Mouse (Mus musculus): Measurements from ENCODE around the gene Tln1. TPM values are rescaled to one million over a fixed set of nuclear protein-coding genes. Genes with fewer than 3 reads are reported as not detected.
"Not testable (repeated sequence)": the region's sequence is repeated elsewhere in the genome, so short reads cannot be mapped to it uniquely, and the experiment has no call there.

Tln1 gene
- total RNA-seq, 2 experiments from 2014 or later = 47.8 to 197 TPM

DNA sequence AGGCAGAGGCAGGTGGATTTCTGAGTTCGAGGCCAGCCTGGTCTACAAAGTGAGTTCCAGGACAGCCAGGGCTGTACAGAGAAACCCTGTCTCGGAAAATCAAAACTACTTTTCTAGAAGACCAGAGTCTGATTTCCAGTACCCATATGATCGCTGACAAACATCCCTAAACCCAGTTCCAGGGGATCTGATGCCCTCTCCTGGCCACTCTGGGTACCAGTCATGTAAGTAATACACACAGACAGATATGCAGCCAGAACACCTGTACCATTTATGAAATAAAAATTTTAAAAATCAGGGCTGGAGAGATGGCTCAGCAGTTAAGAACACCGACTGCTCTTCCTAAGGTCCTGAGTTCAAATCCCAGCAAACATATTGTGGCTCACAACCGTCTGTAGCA, 76.8 kb downstream of the Tln1 start:
- not testable (repeated sequence) for ATAC-seq (replicated peaks; ENCODE audit: low FRiP score, poor library complexity, severe bottlenecking)

DNA sequence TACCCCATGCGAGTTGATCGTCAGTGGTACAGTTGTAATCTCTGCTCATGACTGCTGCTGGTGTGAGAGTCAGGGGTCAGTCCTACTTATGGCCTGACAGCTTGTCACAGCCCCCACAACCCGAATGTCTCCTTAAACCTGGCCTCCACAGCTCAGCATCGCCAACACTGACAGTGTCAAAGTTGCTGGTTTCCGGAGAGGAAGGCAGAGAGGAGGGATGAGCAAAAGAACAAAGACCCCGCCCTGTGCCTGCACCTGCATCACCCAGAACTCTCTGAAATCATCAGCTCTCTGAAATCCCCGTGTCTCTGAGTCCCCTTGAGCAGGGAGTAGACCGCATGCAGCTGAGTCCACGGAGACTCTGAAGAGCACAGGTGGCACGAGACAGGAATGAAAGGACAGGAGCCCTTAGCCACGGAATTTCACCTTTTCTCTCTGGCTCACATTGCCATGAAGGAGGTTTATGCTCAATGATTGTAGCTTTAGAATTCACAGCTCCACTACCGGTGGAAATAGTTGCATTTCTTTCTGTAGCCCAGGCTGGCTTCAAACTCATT, 78.9 kb downstream of the Tln1 start, which contains the start of gene Sit1:
Sit1 (minus strand) TSS at position 200 of the 557 bp plus-strand sequence.
- no peak for ATAC-seq (replicated peaks; ENCODE audit: low FRiP score, poor library complexity, severe bottlenecking)

DNA sequence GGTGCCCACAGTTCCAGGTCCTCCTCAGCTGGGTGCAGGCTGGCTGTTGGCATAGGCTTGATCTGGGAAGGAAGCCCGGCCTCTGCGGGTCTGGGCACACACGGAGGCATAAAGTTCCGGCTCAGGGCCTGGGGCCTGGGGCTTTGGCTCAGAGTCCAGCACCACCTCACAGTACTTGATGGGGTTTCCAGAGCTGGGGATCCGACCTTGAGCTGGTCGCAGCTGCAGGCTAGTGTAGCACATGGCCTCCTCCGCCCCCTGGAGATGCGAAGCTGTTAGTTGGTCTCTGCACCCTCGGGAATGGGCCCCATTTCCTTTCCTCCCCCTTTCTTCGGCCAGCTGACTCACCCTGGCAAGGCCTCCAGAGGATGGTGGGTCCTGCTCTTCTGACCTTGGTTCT, 79.9 kb downstream of the Tln1 start:
- no peak for ATAC-seq (replicated peaks; ENCODE audit: low FRiP score, poor library complexity, severe bottlenecking)

DNA sequence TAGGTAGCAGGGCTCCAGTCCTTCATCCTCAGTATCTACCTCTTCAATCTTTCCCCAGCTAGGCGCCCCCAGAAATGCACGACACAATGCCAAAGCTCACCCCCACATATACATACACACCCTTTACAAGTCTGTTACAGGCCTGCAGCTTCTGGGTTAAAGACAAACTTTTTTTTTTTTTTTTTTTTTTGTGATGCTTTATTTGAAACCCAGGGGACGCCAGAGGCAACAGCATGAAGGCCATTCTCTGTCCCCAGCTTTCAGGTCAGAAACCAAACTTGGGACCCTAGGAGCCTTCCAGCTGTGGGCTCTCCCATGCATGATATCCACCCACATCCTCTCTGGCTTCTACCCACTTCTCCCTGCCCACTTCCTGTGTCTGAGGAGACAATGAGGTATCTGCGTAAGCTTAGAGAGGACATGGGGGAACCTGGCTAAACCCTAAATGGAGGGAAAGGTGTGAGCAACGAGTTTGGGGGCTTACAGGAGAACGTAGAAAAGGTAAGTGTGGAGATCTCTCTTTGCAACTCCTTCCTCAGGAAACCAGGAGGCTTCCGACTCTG, 80.5 kb downstream of the Tln1 start:
- no peak for ATAC-seq (replicated peaks; ENCODE audit: low FRiP score, poor library complexity, severe bottlenecking)

Other genes starting within 250 kb of the Tln1 start
- 0.63 TPM in 1 of 2 replicates, not detected in the other for gene Rusc2, start 180.7 kb downstream of the Tln1 start, total RNA-seq (2015; ENCODE audit: low replicate concordance)
- gene Rusc2, start 180.7 kb downstream of the Tln1 start, total RNA-seq (2017; ENCODE audit: low replicate concordance) = 0.17 TPM in 1 of 2 replicates, not detected in the other
- gene Fam166b, start 133.6 kb downstream of the Tln1 start, total RNA-seq (2015; ENCODE audit: low replicate concordance) = not detected in 2 replicates
- gene Fam166b, start 133.6 kb downstream of the Tln1 start, total RNA-seq (2017; ENCODE audit: low replicate concordance) = not detected in 2 replicates
- 1.7 and 2.3 TPM in 2 replicates for gene Tesk1, start 120.8 kb downstream of the Tln1 start, total RNA-seq (2015; ENCODE audit: low replicate concordance)
- 0.98 and 1.5 TPM in 2 replicates for gene Tesk1, start 120.8 kb downstream of the Tln1 start, total RNA-seq (2017; ENCODE audit: low replicate concordance)
- gene Cd72, start 108.1 kb downstream of the Tln1 start, total RNA-seq (2015; ENCODE audit: low replicate concordance) = 2.1 and 2.3 TPM in 2 replicates
- gene Cd72, start 108.1 kb downstream of the Tln1 start, total RNA-seq (2017; ENCODE audit: low replicate concordance) = 0.43 and 7.9 TPM in 2 replicates
- gene Sit1, start 79.0 kb downstream of the Tln1 start, total RNA-seq (2015; ENCODE audit: low replicate concordance) = not detected in 2 replicates
- not detected in 2 replicates for gene Sit1, start 79.0 kb downstream of the Tln1 start, total RNA-seq (2017; ENCODE audit: low replicate concordance)
- gene Ccdc107, start 69.8 kb downstream of the Tln1 start, total RNA-seq (2015; ENCODE audit: low replicate concordance) = 4.6 and 17.1 TPM in 2 replicates
- 5.2 and 36.1 TPM in 2 replicates for gene Ccdc107, start 69.8 kb downstream of the Tln1 start, total RNA-seq (2017; ENCODE audit: low replicate concordance)
- gene Arhgef39, start 63.0 kb downstream of the Tln1 start, total RNA-seq (2015; ENCODE audit: low replicate concordance) = 22.4 and 40.9 TPM in 2 replicates
- 18.0 and 29.2 TPM in 2 replicates for gene Arhgef39, start 63.0 kb downstream of the Tln1 start, total RNA-seq (2017; ENCODE audit: low replicate concordance)
- gene Car9, start 55.7 kb downstream of the Tln1 start, total RNA-seq (2015; ENCODE audit: low replicate concordance) = 0.63 TPM in 1 of 2 replicates, not detected in the other
- gene Car9, start 55.7 kb downstream of the Tln1 start, total RNA-seq (2017; ENCODE audit: low replicate concordance) = 0.56 and 0.77 TPM in 2 replicates
- gene Tpm2, start 38.9 kb downstream of the Tln1 start, total RNA-seq (2015; ENCODE audit: low replicate concordance) = not detected in 2 replicates
- gene Tpm2, start 38.9 kb downstream of the Tln1 start, total RNA-seq (2017; ENCODE audit: low replicate concordance) = 3.3 and 4.9 TPM in 2 replicates
- 1.7 and 6.7 TPM in 2 replicates for gene Creb3, start 359 bp downstream of the Tln1 start, total RNA-seq (2015; ENCODE audit: low replicate concordance)
- 35.8 and 52.6 TPM in 2 replicates for gene Creb3, start 359 bp downstream of the Tln1 start, total RNA-seq (2017; ENCODE audit: low replicate concordance)
- gene Rgp1, start 16.0 kb upstream of the Tln1 start, total RNA-seq (2015; ENCODE audit: low replicate concordance) = 8.6 and 10.6 TPM in 2 replicates
- 5.7 and 8.9 TPM in 2 replicates for gene Rgp1, start 16.0 kb upstream of the Tln1 start, total RNA-seq (2017; ENCODE audit: low replicate concordance)
- gene Gba2, start 16.2 kb upstream of the Tln1 start, total RNA-seq (2015; ENCODE audit: low replicate concordance) = 4.2 and 7.3 TPM in 2 replicates
- gene Gba2, start 16.2 kb upstream of the Tln1 start, total RNA-seq (2017; ENCODE audit: low replicate concordance) = 7.4 and 12.0 TPM in 2 replicates
- gene Msmp, start 21.8 kb upstream of the Tln1 start, total RNA-seq (2015; ENCODE audit: low replicate concordance) = not detected in 2 replicates
- gene Msmp, start 21.8 kb upstream of the Tln1 start, total RNA-seq (2017; ENCODE audit: low replicate concordance) = not detected in 2 replicates
- not detected in 2 replicates for gene Npr2, start 69.2 kb upstream of the Tln1 start, total RNA-seq (2015; ENCODE audit: low replicate concordance)
- gene Npr2, start 69.2 kb upstream of the Tln1 start, total RNA-seq (2017; ENCODE audit: low replicate concordance) = 1.9 TPM in 1 of 2 replicates, not detected in the other
- not detected in 2 replicates for gene Spag8, start 90.9 kb upstream of the Tln1 start, total RNA-seq (2015; ENCODE audit: low replicate concordance)
- not detected in 2 replicates for gene Spag8, start 90.9 kb upstream of the Tln1 start, total RNA-seq (2017; ENCODE audit: low replicate concordance)
- gene Hint2, start 93.8 kb upstream of the Tln1 start, total RNA-seq (2015; ENCODE audit: low replicate concordance) = 2.9 and 9.6 TPM in 2 replicates
- 13.6 and 18.1 TPM in 2 replicates for gene Hint2, start 93.8 kb upstream of the Tln1 start, total RNA-seq (2017; ENCODE audit: low replicate concordance)
- gene Tmem8b, start 106.3 kb upstream of the Tln1 start, total RNA-seq (2015; ENCODE audit: low replicate concordance) = 3.8 TPM in 1 of 2 replicates, not detected in the other
- 0.42 TPM in 1 of 2 replicates, not detected in the other for gene Tmem8b, start 106.3 kb upstream of the Tln1 start, total RNA-seq (2017; ENCODE audit: low replicate concordance)
- gene Fam221b, start 106.5 kb upstream of the Tln1 start, total RNA-seq (2015; ENCODE audit: low replicate concordance) = not detected in 2 replicates
- gene Fam221b, start 106.5 kb upstream of the Tln1 start, total RNA-seq (2017; ENCODE audit: low replicate concordance) = 0.70 TPM in 1 of 2 replicates, not detected in the other
- not detected in 2 replicates for gene Olfr70, start 138.1 kb upstream of the Tln1 start, total RNA-seq (2015; ENCODE audit: low replicate concordance)
- 0.70 TPM in 1 of 2 replicates, not detected in the other for gene Olfr70, start 138.1 kb upstream of the Tln1 start, total RNA-seq (2017; ENCODE audit: low replicate concordance)
- gene Olfr71, start 147.6 kb upstream of the Tln1 start, total RNA-seq (2015; ENCODE audit: low replicate concordance) = not detected in 2 replicates
- not detected in 2 replicates for gene Olfr71, start 147.6 kb upstream of the Tln1 start, total RNA-seq (2017; ENCODE audit: low replicate concordance)
- not detected in 2 replicates for gene Hrct1, start 164.5 kb upstream of the Tln1 start, total RNA-seq (2015; ENCODE audit: low replicate concordance)
- not detected in 2 replicates for gene Hrct1, start 164.5 kb upstream of the Tln1 start, total RNA-seq (2017; ENCODE audit: low replicate concordance)
- not detected in 2 replicates for gene Spaar, start 167.3 kb upstream of the Tln1 start, total RNA-seq (2015; ENCODE audit: low replicate concordance)
- not detected in 2 replicates for gene Spaar, start 167.3 kb upstream of the Tln1 start, total RNA-seq (2017; ENCODE audit: low replicate concordance)
- gene Olfr159, start 208.3 kb upstream of the Tln1 start, total RNA-seq (2015; ENCODE audit: low replicate concordance) = not detected in 2 replicates
- gene Olfr159, start 208.3 kb upstream of the Tln1 start, total RNA-seq (2017; ENCODE audit: low replicate concordance) = not detected in 2 replicates